Mouse (Mus musculus) central nervous system, embryonic 18 days (tissue): ENCODE measurements around the gene Ddx56. TPM values are rescaled to one million over a fixed set of nuclear protein-coding genes. Genes with fewer than 3 reads are reported as not detected.

Experiments
- polyA plus RNA-seq: library from polyadenylated mRNA; depleted of rRNA; stranded (reverse); fragments of >200 nt; gene quantifications from 2 replicates; pipeline ENCODE4 v1.2.3, GENCODE M21; 2012; rRNA removed

Ddx56 gene
- 48.9 and 51.0 TPM in 2 replicates for polyA plus RNA-seq

DNA sequence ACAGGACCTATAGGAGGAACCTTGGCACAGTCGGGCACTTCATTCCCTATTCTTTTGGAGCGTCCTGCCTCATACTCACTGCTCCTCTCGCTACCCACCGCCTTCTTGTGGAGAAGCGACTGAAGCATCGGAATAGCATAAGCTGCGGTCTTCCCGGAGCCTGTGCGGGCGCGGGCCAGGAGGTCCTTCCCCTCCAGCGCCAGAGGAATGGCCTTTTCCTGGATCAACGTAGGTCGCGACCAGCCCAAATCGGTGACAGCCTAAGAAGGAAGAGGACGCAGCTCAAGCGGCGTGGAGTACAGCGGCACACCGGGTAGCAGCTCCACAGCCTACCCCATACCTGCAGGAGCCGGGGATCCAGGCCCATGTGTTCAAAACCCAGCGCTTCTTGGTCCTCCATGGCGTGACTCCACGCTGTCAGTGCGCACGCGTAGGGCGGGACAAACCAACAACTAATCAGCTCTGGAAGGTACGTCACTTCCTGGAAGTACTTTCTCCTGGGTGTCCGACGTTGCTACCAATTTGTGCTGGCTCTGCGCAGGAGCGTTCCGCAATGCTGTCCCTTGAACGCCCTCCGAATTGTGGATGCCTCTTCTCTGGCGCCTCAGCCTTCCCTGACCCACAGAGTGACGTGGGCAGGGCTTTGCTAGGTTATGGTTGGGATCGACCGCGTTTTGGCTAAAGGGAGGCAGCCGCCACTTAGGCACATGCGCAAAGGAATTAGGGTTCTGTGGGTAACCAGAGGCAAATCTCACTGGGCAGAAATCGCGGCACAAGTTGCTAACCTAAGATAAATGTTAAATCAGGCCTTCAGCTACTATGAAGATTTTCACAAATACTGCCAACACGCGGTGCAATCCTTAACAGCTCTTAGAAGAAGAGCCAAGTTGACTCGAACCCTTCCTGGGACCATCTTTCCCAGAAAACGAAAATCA, at the start of gene Ddx56:
Gene Ddx56, minus strand, starts transcription at position 453 of the 935 bp plus-strand sequence.

DNA sequence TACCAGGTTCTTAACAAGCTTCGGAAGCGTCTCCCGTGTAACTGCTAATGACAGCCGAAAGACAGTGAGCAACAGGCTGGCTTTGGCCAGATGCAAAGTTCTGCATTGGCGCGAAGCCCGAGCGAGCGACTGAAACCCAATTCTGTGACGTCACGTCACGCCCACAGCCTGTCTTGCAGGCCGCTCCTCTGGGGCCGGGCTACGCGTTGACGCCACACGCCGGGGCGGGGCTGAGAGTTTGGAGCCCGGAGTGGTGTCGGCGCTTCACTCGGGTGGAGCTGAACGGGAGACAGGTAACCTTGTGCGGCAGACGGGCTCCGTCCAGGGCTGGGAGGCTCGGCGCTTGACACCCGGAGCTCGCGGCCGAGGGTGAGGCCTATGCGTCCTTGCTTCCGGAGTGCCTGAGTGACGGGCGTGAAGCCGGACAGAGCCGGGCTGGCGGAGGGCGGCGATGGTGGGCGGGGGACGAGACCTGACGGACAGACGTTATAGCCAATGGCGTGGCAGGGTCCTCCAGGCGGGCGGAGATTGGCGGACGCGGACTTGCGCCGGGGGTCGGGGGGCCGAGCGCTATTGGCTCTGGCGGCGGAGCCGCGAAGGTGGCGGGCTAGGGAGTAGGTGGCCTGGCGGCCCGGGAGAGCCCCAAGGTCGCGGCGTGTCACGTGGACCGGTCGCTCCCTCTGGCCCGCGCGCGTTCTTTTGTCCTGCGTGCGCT, 24.0 kb upstream of the Ddx56 start, which contains the start of gene Ogdh:
Gene Ogdh, plus strand, starts transcription at position 233 of the 715 bp plus-strand sequence.

DNA sequence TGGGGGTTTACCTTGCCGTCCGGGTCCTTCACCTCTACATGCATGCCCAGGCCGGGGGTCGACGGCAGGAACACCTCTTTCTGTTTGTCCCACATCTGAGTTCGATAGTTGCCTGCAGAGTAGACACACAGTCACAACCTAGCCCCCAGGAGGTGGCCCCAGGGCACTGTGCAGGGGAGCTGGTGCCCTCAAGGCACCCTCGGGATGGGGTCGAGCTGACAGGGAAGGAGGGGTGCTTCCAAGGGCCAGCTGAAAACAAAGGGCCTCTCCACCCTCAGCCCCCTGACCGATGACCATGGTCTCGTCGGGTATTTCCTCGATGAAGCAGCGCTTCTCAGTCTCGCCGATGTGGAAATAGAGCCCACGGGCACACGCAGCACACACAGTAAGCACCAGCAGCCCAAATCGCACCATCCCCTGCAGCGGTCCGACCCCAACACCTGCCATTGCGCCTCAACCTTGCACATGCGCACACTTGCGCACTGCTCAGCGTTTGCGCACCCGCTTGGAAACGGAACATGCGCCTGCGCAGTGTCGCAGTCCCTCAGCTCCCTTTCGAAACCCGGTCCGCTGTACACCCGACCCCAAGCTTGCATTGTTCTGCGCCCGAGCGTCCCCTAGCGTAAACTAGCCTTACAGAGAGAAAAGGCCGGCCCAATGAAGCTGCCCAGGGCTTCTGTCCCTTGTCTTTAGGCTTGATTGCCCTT, 7.0 kb upstream of the Ddx56 start, which contains the start of gene Tmed4:
Gene Tmed4, minus strand, starts transcription at position 484 of the 707 bp plus-strand sequence.

DNA sequence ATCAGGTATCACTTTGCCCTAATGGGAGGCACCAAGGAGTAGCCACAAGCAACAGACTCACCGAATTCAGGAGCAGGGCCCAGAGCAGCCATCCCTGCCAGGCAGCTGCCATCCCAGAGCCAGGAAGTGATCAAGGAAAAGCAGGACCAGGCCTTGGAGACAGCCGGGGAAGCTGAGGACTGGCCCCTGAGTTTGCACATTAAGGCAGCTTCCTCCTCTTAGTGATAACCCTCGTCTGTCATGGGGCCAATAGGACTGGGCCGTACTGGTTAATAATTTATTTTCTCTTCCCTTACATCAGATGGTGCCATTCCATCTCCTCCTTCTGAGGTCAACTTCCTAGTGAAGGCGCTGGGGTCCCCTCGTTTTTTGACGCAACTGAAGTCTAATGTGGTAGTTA, 37.6 kb downstream of the Ddx56 start, which contains the start of gene Npc1l1:
Gene Npc1l1, minus strand, starts transcription at position 132 of the 400 bp plus-strand sequence.

Other genes starting within 250 kb of the Ddx56 start
- gene Camk2b, start 201.4 kb downstream of the Ddx56 start, polyA plus RNA-seq, result 247 and 282 TPM in 2 replicates
- 0.09 and 0.11 TPM in 2 replicates for gene A730071L15Rik, start 67.7 kb downstream of the Ddx56 start, polyA plus RNA-seq
- gene Nudcd3, start 67.4 kb downstream of the Ddx56 start, polyA plus RNA-seq, result 75.0 and 77.9 TPM in 2 replicates
- 0.22 and 0.23 TPM in 2 replicates for gene Npc1l1, start 37.6 kb downstream of the Ddx56 start, polyA plus RNA-seq
- gene Tmed4, start 7.1 kb upstream of the Ddx56 start, polyA plus RNA-seq, result 142 and 143 TPM in 2 replicates
- 65.8 and 69.8 TPM in 2 replicates for gene Ogdh, start 23.9 kb upstream of the Ddx56 start, polyA plus RNA-seq
- 54.5 and 82.1 TPM in 2 replicates for gene Zmiz2, start 121.3 kb upstream of the Ddx56 start, polyA plus RNA-seq
- 3,203 and 3,709 TPM in 2 replicates for gene Ppia, start 147.7 kb upstream of the Ddx56 start, polyA plus RNA-seq
- gene H2afv, start 176.7 kb upstream of the Ddx56 start, polyA plus RNA-seq, result 140 and 150 TPM in 2 replicates
- gene Purb, start 208.1 kb upstream of the Ddx56 start, polyA plus RNA-seq, result 13.3 and 13.9 TPM in 2 replicates